Mouse (Mus musculus) CH12.LX (cell line): ENCODE measurements around the gene Mrps36. TPM values are rescaled to one million over a fixed set of nuclear protein-coding genes. Genes with fewer than 3 reads are reported as not detected.
A peak's percentile ranks its signal among the peaks of the same experiment; 100 is the strongest.

Source experiments
- DNase-seq: peaks from one replicate; pipeline ENCODE4 v3.0.0-alpha.2; 2013; ENCODE audit errors: extremely low read depth
- H3K27ac ChIP-seq: 2 replicates; pipeline ENCODE4 v1.5.1; 2012; ENCODE audit warnings: low read depth, mild to moderate bottlenecking, control low read depth, moderate library complexity; ENCODE audit not compliant: insufficient read depth
- H3K27me3 ChIP-seq: replicated peaks from 2 replicates; pipeline ENCODE3; 2012; ENCODE audit warnings: inconsistent platforms
- H3K36me3 ChIP-seq, 2 experiments: replicated peaks in 1 of 2; 2 replicates each; pipeline versions ENCODE3 to v1.6.1; 2012; ENCODE audit warnings: inconsistent platforms in 1 of 2, low read length in 1 of 2, mild to moderate bottlenecking in 1 of 2, mixed read lengths in 1 of 2, moderate library complexity in 1 of 2; ENCODE audit not compliant: control insufficient read depth in 1 of 2, insufficient read depth in 1 of 2
- H3K4me1 ChIP-seq, 2 experiments: 2 replicates each; pipeline ENCODE4 v1.6.1; 2012; ENCODE audit warnings: inconsistent platforms in 1 of 2, moderate library complexity in 1 of 2; ENCODE audit not compliant: insufficient read depth in 2 of 2, control insufficient read depth in 1 of 2
- H3K4me2 ChIP-seq: 2 replicates; pipeline ENCODE4 v1.6.1; 2012; ENCODE audit warnings: low read depth, mild to moderate bottlenecking, control low read depth; ENCODE audit not compliant: poor library complexity, insufficient read depth, severe bottlenecking
- H3K4me3 ChIP-seq, 3 experiments: fragments of 150-350 bp in 1 of 3; sonication (generic) in 1 of 3; replicated peaks in 1 of 3; 2 replicates each; pipeline versions ENCODE3 to v1.5.1; 2011 to 2012; ENCODE audit warnings: low read depth in 2 of 3, low read length in 2 of 3, mild to moderate bottlenecking in 2 of 3, moderate library complexity in 2 of 3, control low read depth in 1 of 3, improper control_type of control experiment in 1 of 3, inconsistent platforms in 1 of 3, mixed read lengths in 1 of 3; ENCODE audit not compliant: poor library complexity in 1 of 3
- H3K79me2 ChIP-seq: replicated peaks from 2 replicates; pipeline ENCODE4 v1.6.1; 2012; ENCODE audit warnings: mild to moderate bottlenecking, moderate library complexity; ENCODE audit not compliant: control insufficient read depth, poor library complexity, insufficient read depth, severe bottlenecking; ENCODE audit errors: extremely low read depth
- H3K9ac ChIP-seq: 2 replicates; pipeline ENCODE4 v1.6.1; 2012; ENCODE audit warnings: low read depth, mild to moderate bottlenecking, control low read depth, moderate library complexity; ENCODE audit not compliant: insufficient read depth
- H3K9me3 ChIP-seq: replicated peaks from 2 replicates; pipeline ENCODE3; 2012; ENCODE audit warnings: low read length, inconsistent platforms, mixed read lengths
- CHD1 ChIP-seq: IDR thresholded peaks from 2 replicates; pipeline ENCODE4 v1.6.1; 2012; ENCODE audit warnings: low read depth, low read length, improper control_type of control experiment, inconsistent platforms
- CTCF ChIP-seq, 2 experiments: IDR thresholded peaks in 1 of 2; conservative IDR thresholded peaks in 1 of 2; 2 replicates each; pipeline ENCODE4 v1.5.1; 2011 to 2012; ENCODE audit warnings: low read depth in 2 of 2, low read length in 2 of 2, improper control_type of control experiment in 1 of 2, inconsistent platforms in 1 of 2, mild to moderate bottlenecking in 1 of 2, moderate library complexity in 1 of 2
- HCFC1 ChIP-seq: IDR thresholded peaks from 2 replicates; pipeline ENCODE4 v1.6.1; 2012; ENCODE audit warnings: low read depth, mild to moderate bottlenecking, inconsistent platforms, low read length, improper control_type of control experiment
- JUND ChIP-seq: conservative IDR thresholded peaks from 2 replicates; pipeline ENCODE4 v1.6.1; 2011; ENCODE audit warnings: low read depth, low read length, improper control_type of control experiment
- MAFK ChIP-seq: IDR thresholded peaks from 2 replicates; pipeline ENCODE4 v1.6.1; 2011; ENCODE audit warnings: low read length, improper control_type of control experiment; ENCODE audit not compliant: insufficient replicate concordance
- MAX ChIP-seq: IDR thresholded peaks from 2 replicates; pipeline ENCODE4 v1.6.1; 2011; ENCODE audit warnings: low read length, improper control_type of control experiment
- MXI1 ChIP-seq: IDR thresholded peaks from 2 replicates; pipeline ENCODE4 v1.6.1; 2011; ENCODE audit warnings: mild to moderate bottlenecking, low read depth, low read length, improper control_type of control experiment
- RAD21 ChIP-seq: IDR thresholded peaks from 2 replicates; pipeline ENCODE4 v1.6.1; 2011; ENCODE audit warnings: low read depth, mild to moderate bottlenecking, low read length, improper control_type of control experiment, moderate library complexity
- RCOR1 ChIP-seq: conservative IDR thresholded peaks from 2 replicates; pipeline ENCODE4 v1.6.1; 2012; ENCODE audit warnings: low read depth, mild to moderate bottlenecking, inconsistent platforms, low read length, improper control_type of control experiment
- SMC3 ChIP-seq: IDR thresholded peaks from 2 replicates; pipeline ENCODE4 v1.6.1; 2011; ENCODE audit warnings: low read depth, low read length, improper control_type of control experiment
- UBTF ChIP-seq: IDR thresholded peaks from 2 replicates; pipeline ENCODE4 v1.6.1; 2012; ENCODE audit warnings: low read depth, mild to moderate bottlenecking, inconsistent platforms, low read length, improper control_type of control experiment, moderate library complexity
- ZC3H11A ChIP-seq: IDR thresholded peaks from 2 replicates; pipeline ENCODE4 v1.6.1; 2012; ENCODE audit warnings: low read depth, mild to moderate bottlenecking, inconsistent platforms, low read length, improper control_type of control experiment
- dilution Hi-C: fragments of 300-500 bp; cut with MboI; formaldehyde crosslinking; loops from 2 replicates; pipeline ENCODE4 v1.14.3; 2020; ENCODE audit warnings: low sequenced_read_pairs; ENCODE audit not compliant: extremely low pct_unique_long_range_greater_than_20kb, extremely low pct_ligation_motif_present
- in situ Hi-C: fragments of 300-500 bp; cut with MboI; formaldehyde crosslinking; loops from 3 replicates; pipeline ENCODE4 v1.14.3; 2019; ENCODE audit warnings: low sequenced_read_pairs, low pct_ligation_motif_present, low pct_unique_long_range_greater_than_20kb, mixed read lengths
- polyA plus RNA-seq: library from polyadenylated mRNA; unstranded; fragments of >175 nt; gene quantifications from 2 replicates; pipeline ENCODE4 v1.2.1, GENCODE M21; 2012; ENCODE audit warnings: low read depth; ENCODE audit not compliant: insufficient read length
- total RNA-seq, 2 experiments: library from RNA; depleted of rRNA; stranded (reverse); fragments of 300-350 nt in 1 of 2; fragments of >200 nt in 1 of 2; gene quantifications; 2 replicates each; pipeline ENCODE4 v1.2.3; 2012 to 2014

The Mrps36 gene
- total and polyA plus RNA-seq, 3 experiments = 70.0 to 94.0 (median 89.3) TPM

DNA sequence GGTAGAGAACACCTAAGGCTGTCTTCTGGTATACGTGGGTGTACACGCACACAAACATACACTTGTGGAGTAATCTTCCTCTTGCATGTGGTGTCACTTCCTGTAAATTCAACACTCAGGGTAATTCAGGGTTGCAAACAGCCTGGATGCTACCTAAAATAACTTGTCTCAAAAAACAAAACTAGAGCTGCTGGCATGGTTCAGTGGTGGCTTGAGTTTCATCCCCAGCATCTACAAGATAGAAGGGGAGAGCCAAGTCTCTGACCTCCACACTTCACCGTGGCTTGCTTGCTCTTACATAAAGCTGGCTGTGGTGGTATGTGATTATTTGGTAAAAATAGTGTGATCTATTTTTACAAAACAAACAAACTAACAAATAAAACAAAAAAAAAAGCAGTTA, 46.9 kb downstream of the Mrps36 start:
- no peak overlapping the region for H3K4me3 ChIP-seq
- H3K79me2 ChIP-seq = no peaks in the 10 kb centered on the region
- no peaks in the 10 kb centered on the region for H3K9me3 ChIP-seq
- TF ChIP-seq MAFK (no peak), MXI1 (no peak), MAX (no peak), JUND (no peak)
- TF ChIP-seq, all 38 proteins: peak for 0
- Histone ChIP-seq H3K4me2 (no peak overlapping the region), H3K4me1 (peaks cover 0 to 28% of the 10 kb centered on the region in 2 experiments; a peak in 2 of 4 replicates), H3K36me3 (peaks cover 14 to 51% of the 10 kb centered on the region in 2 experiments), H3K27me3 (no peaks in the 10 kb centered on the region), H3K27ac (no peak overlapping the region), H3K9ac (no peak overlapping the region)
- dilution Hi-C loops = no loop called here
- in situ Hi-C loops = loop anchor here (10.0 kb wide), 1 partner anchor 147 kb away; no protein-coding TSS in a partner anchor
- DNase-seq = no peak

DNA sequence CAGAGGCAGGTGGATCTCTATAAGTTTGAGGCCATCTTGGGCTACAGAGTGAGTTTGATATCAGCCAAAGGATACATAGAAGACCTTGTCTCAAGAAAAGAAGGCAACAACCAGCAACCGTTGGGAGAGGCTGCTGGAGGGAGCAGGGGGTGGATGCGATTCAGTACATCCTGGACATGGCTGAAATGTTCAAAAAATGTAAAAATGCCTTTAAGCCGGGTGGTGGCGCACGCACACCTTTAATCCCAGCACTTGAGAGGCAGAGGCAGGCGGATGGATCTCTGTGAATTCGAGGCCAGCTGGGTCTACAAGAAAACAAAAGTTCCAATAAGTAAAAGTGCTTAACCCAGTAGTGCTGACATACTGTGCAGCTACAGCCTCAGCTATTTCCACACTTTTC, 56.9 kb downstream of the Mrps36 start:
- Histone ChIP-seq H3K4me3 (no peak overlapping the region), H3K9ac (no peak overlapping the region), H3K27ac (no peak overlapping the region), H3K4me1 (peaks cover 0 to 4% of the 10 kb centered on the region in 2 experiments; a peak in 1 of 4 replicates), H3K79me2 (no peaks in the 10 kb centered on the region), H3K27me3 (no peaks in the 10 kb centered on the region), H3K36me3 (peaks cover 0 to 3% of the 10 kb centered on the region in 2 experiments), H3K4me2 (no peak overlapping the region), H3K9me3 (no peaks in the 10 kb centered on the region)
- in situ Hi-C loops (no loop called here), dilution Hi-C loops (no loop called here)
- peak; percentile 31 for DNase-seq
- no peak for TF ChIP-seq CHD1
- TF ChIP-seq RCOR1 = no peak
- TF ChIP-seq MAX = no peak
- TF ChIP-seq RAD21 = peak; percentile 60
- TF ChIP-seq ZC3H11A = no peak
- TF ChIP-seq HCFC1 = no peak
- peak; percentile 25; the same call in 1 of the 2 replicates for TF ChIP-seq SMC3
- no peak for TF ChIP-seq UBTF
- peak in 1 of 2 experiments; percentile 64; a peak in 2 of 4 replicates for TF ChIP-seq CTCF (conservative IDR thresholded peaks at IDR 0.05 in 1 of 2, IDR thresholded peaks at IDR 0.05 in 1 of 2; ENCODE audit: low read depth in 2 of 2, low read length in 2 of 2)

Other genes starting within 250 kb of the Mrps36 start
- gene Ocln, start 191.9 kb downstream of the Mrps36 start, total RNA-seq (2012; rRNA removed) = 2.0 and 2.2 TPM in 2 replicates
- 0.39 and 0.70 TPM in 2 replicates for gene Ocln, start 191.9 kb downstream of the Mrps36 start, total RNA-seq (2014; rRNA removed)
- 0.23 and 0.50 TPM in 2 replicates for gene Ocln, start 191.9 kb downstream of the Mrps36 start, polyA plus RNA-seq
- 1.9 and 2.1 TPM in 2 replicates for gene Marveld2, start 127.7 kb downstream of the Mrps36 start, total RNA-seq (2012; rRNA removed)
- 0.13 TPM in 1 of 2 replicates, not detected in the other for gene Marveld2, start 127.7 kb downstream of the Mrps36 start, total RNA-seq (2014; rRNA removed)
- 0.12 and 0.27 TPM in 2 replicates for gene Marveld2, start 127.7 kb downstream of the Mrps36 start, polyA plus RNA-seq
- 179 and 210 TPM in 2 replicates for gene Ak6, start 93.7 kb downstream of the Mrps36 start, total RNA-seq (2012; rRNA removed)
- gene Ak6, start 93.7 kb downstream of the Mrps36 start, total RNA-seq (2014; rRNA removed) = 476 and 500 TPM in 2 replicates
- gene Ak6, start 93.7 kb downstream of the Mrps36 start, polyA plus RNA-seq = 238 and 246 TPM in 2 replicates
- gene Rad17, start 93.6 kb downstream of the Mrps36 start, total RNA-seq (2012; rRNA removed) = 19.8 and 23.9 TPM in 2 replicates
- 47.8 and 54.4 TPM in 2 replicates for gene Rad17, start 93.6 kb downstream of the Mrps36 start, total RNA-seq (2014; rRNA removed)
- 19.8 and 22.3 TPM in 2 replicates for gene Rad17, start 93.6 kb downstream of the Mrps36 start, polyA plus RNA-seq
- 4.4 and 7.2 TPM in 2 replicates for gene Taf9, start 93.1 kb downstream of the Mrps36 start, total RNA-seq (2012; rRNA removed)
- 14.3 and 14.8 TPM in 2 replicates for gene Taf9, start 93.1 kb downstream of the Mrps36 start, total RNA-seq (2014; rRNA removed)
- gene Taf9, start 93.1 kb downstream of the Mrps36 start, polyA plus RNA-seq = 9.7 and 14.9 TPM in 2 replicates
- gene Ccdc125, start 74.9 kb downstream of the Mrps36 start, total RNA-seq (2012; rRNA removed) = 0.59 TPM in 2 replicates
- not detected in 2 replicates for gene Ccdc125, start 74.9 kb downstream of the Mrps36 start, total RNA-seq (2014; rRNA removed)
- 0.13 TPM in 1 of 2 replicates, not detected in the other for gene Ccdc125, start 74.9 kb downstream of the Mrps36 start, polyA plus RNA-seq
- 29.4 and 42.6 TPM in 2 replicates for gene Cdk7, start 13.7 kb downstream of the Mrps36 start, total RNA-seq (2012; rRNA removed)
- 47.8 and 53.6 TPM in 2 replicates for gene Cdk7, start 13.7 kb downstream of the Mrps36 start, total RNA-seq (2014; rRNA removed)
- gene Cdk7, start 13.7 kb downstream of the Mrps36 start, polyA plus RNA-seq = 56.9 and 57.4 TPM in 2 replicates
- gene Cenph, start 31.2 kb upstream of the Mrps36 start, total RNA-seq (2012; rRNA removed) = 23.7 and 30.2 TPM in 2 replicates
- gene Cenph, start 31.2 kb upstream of the Mrps36 start, total RNA-seq (2014; rRNA removed) = 49.3 and 54.2 TPM in 2 replicates
- 49.1 and 50.8 TPM in 2 replicates for gene Cenph, start 31.2 kb upstream of the Mrps36 start, polyA plus RNA-seq
- 172 and 199 TPM in 2 replicates for gene Ccnb1, start 41.9 kb upstream of the Mrps36 start, total RNA-seq (2012; rRNA removed)
- 416 and 456 TPM in 2 replicates for gene Ccnb1, start 41.9 kb upstream of the Mrps36 start, total RNA-seq (2014; rRNA removed)
- 243 and 337 TPM in 2 replicates for gene Ccnb1, start 41.9 kb upstream of the Mrps36 start, polyA plus RNA-seq
- 54.4 and 65.0 TPM in 2 replicates for gene Slc30a5, start 88.8 kb upstream of the Mrps36 start, total RNA-seq (2012; rRNA removed)
- 99.9 and 111 TPM in 2 replicates for gene Slc30a5, start 88.8 kb upstream of the Mrps36 start, total RNA-seq (2014; rRNA removed)
- 57.9 and 65.9 TPM in 2 replicates for gene Slc30a5, start 88.8 kb upstream of the Mrps36 start, polyA plus RNA-seq